Mouse (Mus musculus): ENCODE data around the gene Foxp4. TPM values are rescaled to one million over a fixed set of nuclear protein-coding genes. Genes with fewer than 3 reads are reported as not detected.

The Foxp4 gene
- polyA plus RNA-seq, 1 experiment: 10.6 TPM

GRCm38 (mm10) chr17:47938839-47939238, 14.4 kb upstream of the Foxp4 start:
- no peak for TF ChIP-seq GATA1 (IDR thresholded peaks at IDR 0.05; ENCODE audit: low read length)
- TF ChIP-seq TAL1 (IDR thresholded peaks at IDR 0.05; ENCODE audit: low read length): no peak

GRCm38 (mm10) chr17:47937926-47938600, 13.6 kb upstream of the Foxp4 start:
- H3K4me3 ChIP-seq (replicated peaks): no peak overlapping the region
- peaks cover 54% of the 10 kb centered on the region for H3K4me1 ChIP-seq (ENCODE audit: control insufficient read depth)
- H3K27me3 ChIP-seq (ENCODE audit: control insufficient read depth): peaks cover 2% of the 10 kb centered on the region; the same call in 1 of the 2 replicates
- no peaks in the 10 kb centered on the region for H3K9me3 ChIP-seq (ENCODE audit: control insufficient read depth, low read length)
- TF ChIP-seq TAL1 (IDR thresholded peaks at IDR 0.05; ENCODE audit: low read length): no peak
- no peak for TF ChIP-seq GATA1 (IDR thresholded peaks at IDR 0.05; ENCODE audit: low read length)
- H3K36me3 ChIP-seq (ENCODE audit: control insufficient read depth): no peaks in the 10 kb centered on the region; the same call in 1 of the 2 replicates

More at GRCm38 (mm10) chr17:47938839-47939238, 14.4 kb upstream of the Foxp4 start:
- Histone ChIP-seq H3K4me1 (ENCODE audit: control insufficient read depth) (peaks cover 62% of the 10 kb centered on the region), H3K27me3 (ENCODE audit: control insufficient read depth) (peaks cover 2% of the 10 kb centered on the region; the same call in 1 of the 2 replicates), H3K9me3 (ENCODE audit: control insufficient read depth, low read length) (no peaks in the 10 kb centered on the region), H3K4me3 (replicated peaks) (no peak overlapping the region), H3K36me3 (ENCODE audit: control insufficient read depth) (no peaks in the 10 kb centered on the region; the same call in 1 of the 2 replicates)

- H3K9me3 ChIP-seq (ENCODE audit: control insufficient read depth, low read length): no peaks in the 10 kb centered on the region
- H3K4me3 ChIP-seq (replicated peaks): no peak overlapping the region
- peaks cover 39% of the 10 kb centered on the region for H3K4me1 ChIP-seq (ENCODE audit: control insufficient read depth)
- TF ChIP-seq GATA1 (IDR thresholded peaks at IDR 0.05; ENCODE audit: low read length): no peak
- TF ChIP-seq TAL1 (IDR thresholded peaks at IDR 0.05; ENCODE audit: low read length): no peak
- no peaks in the 10 kb centered on the region; the same call in 1 of the 2 replicates for H3K36me3 ChIP-seq (ENCODE audit: control insufficient read depth)
- H3K27me3 ChIP-seq (ENCODE audit: control insufficient read depth): peaks cover 2% of the 10 kb centered on the region; the same call in 1 of the 2 replicates
These were observed 12.1 kb upstream of the Foxp4 start for GRCm38 (mm10) chr17:47936591-47936990.

GRCm38 (mm10) chr17:47929431-47929830, 5.0 kb upstream of the Foxp4 start:
- peaks cover 18% of the 10 kb centered on the region for H3K4me1 ChIP-seq (ENCODE audit: control insufficient read depth)
- TF ChIP-seq TAL1 (IDR thresholded peaks at IDR 0.05; ENCODE audit: low read length) (no peak), GATA1 (IDR thresholded peaks at IDR 0.05; ENCODE audit: low read length) (no peak)
- no peaks in the 10 kb centered on the region for H3K9me3 ChIP-seq (ENCODE audit: control insufficient read depth, low read length)
- no peak overlapping the region for H3K4me3 ChIP-seq (replicated peaks)
- peaks cover 3% of the 10 kb centered on the region; the same call in 1 of the 2 replicates for H3K27me3 ChIP-seq (ENCODE audit: control insufficient read depth)
- no peaks in the 10 kb centered on the region for H3K36me3 ChIP-seq (ENCODE audit: control insufficient read depth)

GRCm38 (mm10) chr17:47925988-47926387, 1.5 kb upstream of the Foxp4 start:
- TF ChIP-seq GATA1 (IDR thresholded peaks at IDR 0.05; ENCODE audit: low read length) (no peak), TAL1 (IDR thresholded peaks at IDR 0.05; ENCODE audit: low read length) (no peak)
- H3K36me3 ChIP-seq (ENCODE audit: control insufficient read depth): peaks cover 4% of the 10 kb centered on the region
- H3K27me3 ChIP-seq (ENCODE audit: control insufficient read depth): peaks cover 37% of the 10 kb centered on the region
- H3K4me1 ChIP-seq (ENCODE audit: control insufficient read depth): peaks cover 40% of the 10 kb centered on the region
- H3K9me3 ChIP-seq (ENCODE audit: control insufficient read depth, low read length): peaks cover 6% of the 10 kb centered on the region; the same call in 1 of the 2 replicates
- no peak overlapping the region for H3K4me3 ChIP-seq (replicated peaks)

- Histone ChIP-seq H3K36me3 (ENCODE audit: control insufficient read depth) (peaks cover 4% of the 10 kb centered on the region), H3K4me1 (ENCODE audit: control insufficient read depth) (peaks cover 40% of the 10 kb centered on the region), H3K4me3 (replicated peaks) (peak overlapping the region; percentile 84), H3K27me3 (ENCODE audit: control insufficient read depth) (peaks cover 42% of the 10 kb centered on the region), H3K9me3 (ENCODE audit: control insufficient read depth, low read length) (peaks cover 6% of the 10 kb centered on the region; the same call in 1 of the 2 replicates)
- no peak for TF ChIP-seq GATA1 (IDR thresholded peaks at IDR 0.05; ENCODE audit: low read length)
- no peak for TF ChIP-seq TAL1 (IDR thresholded peaks at IDR 0.05; ENCODE audit: low read length)
These were observed 988 bp upstream of the Foxp4 start for GRCm38 (mm10) chr17:47925340-47925926.

GRCm38 (mm10) chr17:47923678-47924382, 615 bp downstream of the Foxp4 start:
- H3K4me1 ChIP-seq (ENCODE audit: control insufficient read depth): peaks cover 40% of the 10 kb centered on the region
- TF ChIP-seq TAL1 (IDR thresholded peaks at IDR 0.05; ENCODE audit: low read length) (no peak), GATA1 (IDR thresholded peaks at IDR 0.05; ENCODE audit: low read length) (no peak)
- peaks cover 11% of the 10 kb centered on the region for H3K36me3 ChIP-seq (ENCODE audit: control insufficient read depth)
- H3K27me3 ChIP-seq (ENCODE audit: control insufficient read depth): peaks cover 48% of the 10 kb centered on the region
- H3K9me3 ChIP-seq (ENCODE audit: control insufficient read depth, low read length): peaks cover 6% of the 10 kb centered on the region; the same call in 1 of the 2 replicates
- peak overlapping the region; percentile 84 for H3K4me3 ChIP-seq (replicated peaks)

GRCm38 (mm10) chr17:47923011-47923677, 1.3 kb downstream of the Foxp4 start:
- peaks cover 40% of the 10 kb centered on the region for H3K4me1 ChIP-seq (ENCODE audit: control insufficient read depth)

More at GRCm38 (mm10) chr17:47923011-47923677, 1.3 kb downstream of the Foxp4 start:
- TF ChIP-seq GATA1 (IDR thresholded peaks at IDR 0.05; ENCODE audit: low read length) (no peak), TAL1 (IDR thresholded peaks at IDR 0.05; ENCODE audit: low read length) (no peak)
- Histone ChIP-seq H3K27me3 (ENCODE audit: control insufficient read depth) (peaks cover 48% of the 10 kb centered on the region), H3K36me3 (ENCODE audit: control insufficient read depth) (peaks cover 11% of the 10 kb centered on the region), H3K4me3 (replicated peaks) (peak overlapping the region; percentile 84), H3K9me3 (ENCODE audit: control insufficient read depth, low read length) (peaks cover 6% of the 10 kb centered on the region; the same call in 1 of the 2 replicates)

Data from erythroblast, embryonic 14.5 days (primary cell).